Mouse (Mus musculus): ENCODE results near the gene 1700024G13Rik.
"Not testable (repeated sequence)": the region's sequence is repeated elsewhere in the genome, so short reads cannot be mapped to it uniquely, and the experiment has no call there.

Gene 1700024G13Rik

DNA sequence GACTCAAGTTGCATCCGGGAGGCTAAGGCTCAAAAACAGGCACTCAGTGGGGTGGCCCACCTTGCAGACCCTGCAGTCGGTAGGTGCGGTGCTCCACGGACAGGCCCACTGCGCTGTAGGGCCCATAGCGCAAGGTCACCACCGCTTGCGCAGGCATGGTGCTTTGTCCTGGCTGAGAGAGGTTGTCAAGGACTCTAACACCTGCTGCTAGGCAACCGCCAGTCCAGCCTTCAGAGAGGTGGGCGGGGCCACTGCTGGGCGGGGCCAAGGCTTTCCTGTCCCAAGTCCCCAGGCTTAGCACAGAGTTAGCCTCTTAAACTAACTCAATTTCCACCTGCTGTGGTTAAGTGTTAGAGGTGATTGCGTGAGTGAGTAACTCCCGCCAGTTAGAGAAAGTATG lies at the start of gene 1700024G13Rik:
Gene 1700024G13Rik, minus strand, starts transcription at position 196 of the 400 bp plus-strand sequence.
- no peak for DNase-seq (ENCODE audit: low spot score in 2 of 2)

- DNase-seq (ENCODE audit: low spot score in 2 of 2): no peak
Measured at GRCm38 (mm10) chr14:32437352-32437793, 49.2 kb upstream of the 1700024G13Rik start.

- DNase-seq (ENCODE audit: low spot score in 2 of 2): no peak
Measured at GRCm38 (mm10) chr14:32429030-32429602, 40.9 kb upstream of the 1700024G13Rik start.

- DNase-seq (ENCODE audit: low spot score in 2 of 2): no peak
Measured at GRCm38 (mm10) chr14:32423946-32424345, 35.8 kb upstream of the 1700024G13Rik start.

- no peak for DNase-seq (ENCODE audit: low spot score in 2 of 2)
Measured at GRCm38 (mm10) chr14:32418747-32419146, 30.6 kb upstream of the 1700024G13Rik start.

DNA sequence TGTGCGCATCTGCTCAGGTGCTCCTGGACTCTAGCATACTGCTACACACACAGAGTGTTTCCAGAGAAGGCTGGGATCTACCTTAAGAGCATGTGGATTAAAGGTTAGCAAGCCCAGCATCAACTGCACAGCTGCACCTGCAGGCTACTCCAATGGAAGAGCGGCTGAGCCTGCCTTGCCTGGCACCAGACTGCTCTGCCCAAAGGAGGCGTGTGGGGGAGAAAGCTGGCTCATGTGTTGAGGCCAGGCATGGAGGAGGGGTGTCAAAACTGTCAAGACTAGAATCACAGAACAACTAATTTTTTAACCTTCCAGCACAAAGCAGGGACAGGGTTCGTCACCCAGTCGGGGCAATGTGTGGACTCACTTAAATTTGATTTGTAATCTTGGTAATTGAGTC lies 23.9 kb upstream of the 1700024G13Rik start:
- DNase-seq (ENCODE audit: low spot score in 2 of 2): peak in 1 of 2 experiments; percentile 16

GRCm38 (mm10) chr14:32410084-32410483 lies 21.9 kb upstream of the 1700024G13Rik start:
- no peak for DNase-seq (ENCODE audit: low spot score in 2 of 2)

DNA sequence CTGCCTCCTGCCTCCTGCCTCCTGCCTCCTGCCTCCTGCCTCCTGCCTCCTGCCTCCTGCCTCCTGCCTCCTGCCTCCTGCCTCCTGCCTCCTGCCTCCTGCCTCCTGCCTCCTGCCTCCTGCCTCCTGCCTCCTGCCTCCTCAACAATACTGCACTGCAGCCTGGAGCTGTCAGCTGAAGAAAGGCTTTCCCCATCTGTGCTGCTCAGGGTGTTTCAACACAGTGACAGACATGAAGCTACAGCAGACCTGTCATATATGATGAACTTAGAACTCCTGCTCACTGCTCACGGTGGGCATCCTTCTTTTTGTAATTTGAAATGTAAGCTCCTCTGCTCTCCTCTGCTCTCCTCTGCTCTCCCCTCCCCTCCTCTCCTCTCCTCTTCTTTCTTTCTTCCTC lies 17.2 kb upstream of the 1700024G13Rik start:
- not testable (repeated sequence) for DNase-seq (ENCODE audit: low spot score in 2 of 2)

GRCm38 (mm10) chr14:32381619-32382018 lies 6.6 kb downstream of the 1700024G13Rik start:
- DNase-seq (ENCODE audit: low spot score in 2 of 2): no peak

GRCm38 (mm10) chr14:32381066-32381465 lies 7.1 kb downstream of the 1700024G13Rik start:
- no peak for DNase-seq (ENCODE audit: low spot score in 2 of 2)

GRCm38 (mm10) chr14:32380099-32380480 lies 8.1 kb downstream of the 1700024G13Rik start:
- no peak for DNase-seq (ENCODE audit: low spot score in 2 of 2)

DNA sequence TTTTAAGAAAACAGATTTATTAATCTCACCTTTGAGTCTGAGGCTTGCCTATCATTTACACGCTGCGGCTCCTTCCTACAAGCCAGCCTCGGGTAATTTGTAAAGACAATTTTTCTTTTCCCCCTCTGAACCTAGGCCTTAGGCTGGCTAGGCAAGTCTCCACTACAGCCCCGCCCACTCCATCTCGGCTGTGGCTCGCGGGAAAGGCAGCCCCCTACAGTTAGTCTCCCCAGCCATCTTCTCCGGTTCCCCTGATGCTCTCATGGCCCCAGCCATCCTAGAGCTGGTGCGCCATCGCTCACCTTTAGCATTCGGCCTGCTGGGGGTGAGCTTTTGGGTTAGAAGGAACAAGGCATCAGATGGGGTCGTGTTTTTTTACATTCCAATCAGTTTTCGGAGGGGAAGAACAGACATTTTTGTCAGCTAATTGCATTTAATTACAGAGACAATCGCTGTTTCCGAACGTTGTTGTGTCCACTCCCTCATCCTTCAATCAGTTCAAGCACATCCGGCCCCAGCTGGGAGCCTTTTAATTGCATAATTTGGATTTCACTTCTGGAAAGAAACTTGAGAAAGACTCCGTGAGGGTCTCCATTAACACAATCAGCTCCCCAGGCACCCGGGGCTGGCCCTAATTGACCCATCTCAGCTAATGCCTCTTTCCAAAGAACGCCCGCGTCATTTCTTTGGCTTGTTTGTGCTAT lies 8.6 kb downstream of the 1700024G13Rik start:
- DNase-seq (ENCODE audit: low spot score in 2 of 2): no peak

GRCm38 (mm10) chr14:32372510-32372909 lies 15.7 kb downstream of the 1700024G13Rik start:
- DNase-seq (ENCODE audit: low spot score in 2 of 2): no peak

DNA sequence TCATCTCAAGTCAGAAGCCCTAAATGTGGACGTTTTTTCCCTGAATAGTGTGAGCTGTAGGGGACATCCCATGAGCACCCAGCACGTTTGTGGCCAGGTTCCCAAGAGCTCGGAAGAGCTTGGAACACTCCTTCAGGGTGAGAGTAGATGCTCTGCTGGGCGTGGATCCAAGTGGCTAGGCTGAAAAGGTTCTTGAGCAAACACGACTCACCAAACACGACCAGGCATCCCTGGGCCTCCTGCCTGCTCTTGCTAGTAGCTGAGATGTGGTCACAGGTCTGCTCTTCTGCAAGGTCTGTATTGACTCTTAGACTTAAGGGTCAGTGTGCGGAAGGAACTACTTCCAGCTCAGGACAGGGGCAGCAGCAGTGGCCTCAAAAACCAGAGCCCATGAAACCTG lies 18.4 kb downstream of the 1700024G13Rik start:
- DNase-seq (ENCODE audit: low spot score in 2 of 2): no peak

DNA sequence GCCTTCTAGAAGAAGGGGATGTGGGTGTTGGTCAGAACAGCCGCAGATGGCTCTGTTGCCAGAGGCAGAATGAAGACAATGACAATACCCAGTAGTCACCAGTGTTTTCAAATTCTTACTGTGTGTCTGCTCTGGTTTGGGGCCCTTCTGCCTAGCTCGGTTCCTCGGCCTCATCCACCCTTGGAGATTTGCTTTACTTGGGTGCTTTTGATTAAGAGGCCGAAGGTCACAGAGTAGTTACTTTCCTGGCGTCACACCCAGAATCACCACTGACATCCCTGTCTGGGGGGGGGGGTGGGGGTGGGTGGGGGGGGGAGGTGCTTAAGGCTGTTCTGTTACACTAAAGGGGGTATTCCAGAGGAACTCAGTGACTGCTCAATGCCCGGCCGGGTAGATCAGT lies 23.8 kb downstream of the 1700024G13Rik start:
- no peak for DNase-seq (ENCODE audit: low spot score in 2 of 2)

DNA sequence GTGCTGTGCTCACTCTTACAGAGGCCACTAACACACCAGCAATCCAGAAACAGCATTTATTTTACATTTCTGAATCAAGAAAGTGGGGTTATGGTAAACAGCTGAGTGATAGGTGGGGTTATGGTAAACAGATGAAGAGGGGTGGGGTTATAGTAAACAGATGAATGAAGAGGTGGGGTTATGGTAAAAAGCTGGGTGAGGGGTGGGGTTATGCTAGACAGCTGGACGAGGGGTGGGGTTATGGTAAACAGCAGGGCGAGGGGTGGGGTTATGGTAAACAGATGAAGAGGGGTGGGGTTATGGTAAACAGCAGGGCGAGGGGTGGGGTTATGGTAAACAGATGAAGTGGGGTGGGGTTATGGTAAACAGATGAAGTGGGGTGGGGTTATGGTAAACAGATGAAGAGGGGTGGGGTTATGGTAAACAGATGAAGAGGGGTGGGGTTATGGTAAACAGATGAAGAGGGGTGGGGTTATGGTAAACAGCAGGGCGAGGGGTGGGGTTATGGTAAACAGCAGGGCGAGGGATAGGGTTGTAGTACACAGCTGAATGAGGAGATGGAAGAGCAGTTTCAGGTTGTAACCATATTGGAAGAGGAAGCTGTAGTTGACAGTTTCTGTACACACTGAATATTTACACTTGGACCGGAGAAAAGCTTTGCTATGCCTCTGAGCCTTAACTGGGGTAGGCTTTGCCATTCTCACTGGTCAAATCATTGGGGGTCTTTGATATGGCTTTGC lies 36.8 kb downstream of the 1700024G13Rik start:
- DNase-seq (ENCODE audit: low spot score in 2 of 2): not testable (repeated sequence)

GRCm38 (mm10) chr14:32347307-32347706 lies 40.9 kb downstream of the 1700024G13Rik start:
- DNase-seq (ENCODE audit: low spot score in 2 of 2): no peak

DNA sequence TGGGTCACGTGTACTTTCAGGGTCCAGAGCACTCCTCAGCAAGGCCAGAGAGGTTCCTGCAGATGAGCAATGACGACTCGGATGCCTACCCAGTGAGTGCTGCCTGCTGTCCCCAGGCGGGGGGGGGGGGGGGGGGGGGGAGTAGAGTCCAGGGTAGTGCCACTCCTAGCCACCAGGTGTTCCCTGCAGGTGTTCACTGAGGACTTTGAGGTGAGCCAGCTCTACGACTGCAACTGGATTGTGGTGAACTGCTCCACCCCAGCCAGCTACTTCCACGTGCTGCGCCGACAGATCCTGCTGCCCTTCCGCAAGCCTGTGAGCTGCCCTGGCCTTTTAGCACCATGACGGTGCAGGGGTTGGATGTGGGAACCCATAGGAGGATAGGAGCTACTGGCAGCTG lies 43.5 kb downstream of the 1700024G13Rik start:
- no peak for DNase-seq (ENCODE audit: low spot score in 2 of 2)

DNA sequence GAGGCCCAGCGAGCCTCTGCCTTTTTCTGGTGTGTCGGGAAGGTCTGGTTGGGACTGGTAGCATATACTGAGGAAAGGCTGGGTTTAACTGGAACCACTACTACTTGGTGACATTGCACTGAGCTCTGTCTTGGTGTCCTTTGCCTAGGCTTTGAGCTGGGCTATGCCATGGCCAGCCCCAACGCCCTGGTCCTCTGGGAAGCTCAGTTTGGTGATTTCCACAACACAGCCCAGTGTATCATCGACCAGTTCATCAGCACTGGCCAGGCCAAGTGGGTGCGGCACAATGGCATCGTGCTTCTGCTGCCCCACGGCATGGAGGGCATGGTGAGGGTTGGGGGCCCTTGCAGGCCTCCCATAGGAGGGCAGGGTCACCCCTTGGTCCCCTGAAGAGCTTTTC lies 44.0 kb downstream of the 1700024G13Rik start:
- DNase-seq (ENCODE audit: low spot score in 2 of 2): no peak

DNA sequence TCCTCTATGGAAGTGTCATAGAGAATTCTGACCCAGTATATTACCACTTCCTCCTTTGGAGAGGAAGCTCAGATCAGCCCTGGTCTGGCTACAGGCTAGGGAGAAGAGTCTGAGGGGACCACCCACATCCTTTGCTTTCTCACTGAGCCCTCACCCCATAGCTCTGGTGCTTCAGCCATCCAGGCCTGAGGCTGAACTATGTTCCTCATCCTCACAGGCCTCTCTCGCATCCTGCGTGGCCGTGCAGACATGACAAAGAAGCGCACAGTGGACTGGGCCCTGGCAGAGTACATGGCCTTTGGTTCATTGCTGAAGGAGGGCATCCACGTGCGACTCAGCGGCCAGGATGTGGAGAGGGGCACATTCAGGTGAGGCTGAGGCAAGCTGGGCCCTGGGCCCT lies 46.4 kb downstream of the 1700024G13Rik start:
- no peak for DNase-seq (ENCODE audit: low spot score in 2 of 2)

DNA sequence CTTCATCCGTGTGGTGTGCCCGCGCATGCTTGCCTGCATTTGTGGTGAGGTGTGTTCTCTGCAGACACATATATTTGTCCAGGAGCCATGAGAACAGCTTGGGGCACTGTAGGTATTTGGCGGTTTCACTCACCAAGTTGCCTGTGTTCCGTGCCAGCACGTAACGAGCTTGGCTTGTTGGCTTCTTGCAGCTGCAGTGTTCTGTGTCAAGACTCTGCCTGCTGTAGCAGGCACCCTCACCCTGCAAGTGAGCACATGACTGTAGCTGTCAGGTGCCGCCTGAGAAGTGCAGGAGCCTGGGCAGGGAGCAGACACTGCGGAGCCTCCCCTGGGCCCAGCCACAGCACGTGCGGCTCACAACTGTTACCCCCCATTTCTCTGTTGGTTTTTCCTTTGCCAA lies 51.6 kb downstream of the 1700024G13Rik start:
- DNase-seq (ENCODE audit: low spot score in 2 of 2): no peak

- DNase-seq (ENCODE audit: low spot score in 2 of 2): no peak
Measured at GRCm38 (mm10) chr14:32336021-32336420, 52.2 kb downstream of the 1700024G13Rik start.

Measured in right cerebral cortex, postnatal 36 days (tissue).